Mouse (Mus musculus) bone marrow macrophage, adult 2 months (primary cell): ENCODE results near the gene Cfap221.

ENCODE experiments used
- CTCF ChIP-seq: IDR thresholded peaks from 2 replicates; pipeline ENCODE4 v1.5.1; 2012; ENCODE audit warnings: low read depth, mild to moderate bottlenecking, low read length, moderate library complexity
- POLR2A ChIP-seq: IDR thresholded peaks from 2 replicates; pipeline ENCODE4 v1.6.1; 2012; ENCODE audit warnings: mild to moderate bottlenecking, low read depth, low read length, borderline replicate concordance

DNA sequence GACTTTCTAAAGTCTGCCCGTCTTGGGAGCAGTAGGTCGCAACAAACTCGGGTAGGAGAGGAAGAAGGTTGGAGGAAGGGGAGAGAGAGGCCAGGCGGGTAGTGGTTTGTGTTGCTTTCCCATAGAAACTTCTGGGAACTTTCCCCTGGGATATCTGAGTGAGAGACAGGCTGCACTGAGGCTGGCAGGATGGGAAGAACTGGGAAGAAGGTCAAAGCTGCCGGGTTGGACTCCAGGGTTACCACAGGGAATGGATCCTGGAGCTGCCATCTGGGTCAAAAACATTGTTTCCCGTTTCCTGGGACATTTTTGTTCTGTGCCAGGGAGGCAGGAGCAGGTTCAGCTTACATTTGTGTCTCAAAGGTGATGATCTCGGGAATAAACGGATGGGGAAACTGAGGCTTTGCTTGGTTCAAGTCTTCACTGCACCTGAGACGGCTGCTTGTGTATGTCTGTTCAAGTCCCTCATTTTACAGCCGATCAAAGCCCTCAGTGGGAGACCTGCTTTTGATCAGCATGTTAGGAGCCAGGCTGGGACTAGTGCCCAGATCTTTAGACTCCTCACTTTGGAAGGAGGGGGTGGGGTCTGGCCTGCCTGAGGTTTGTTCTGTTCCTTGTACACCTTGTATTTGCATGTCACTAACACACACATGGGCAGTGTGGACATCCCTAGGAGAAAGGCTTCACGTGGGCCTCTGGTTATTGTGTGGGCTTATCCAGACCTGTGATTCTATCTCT is 11.0 kb upstream of the Cfap221 start:
- TF ChIP-seq CTCF (no peak), POLR2A (no peak)
